Mouse (Mus musculus): ENCODE data around the gene Cdkn2aip. TPM values are rescaled to one million over a fixed set of nuclear protein-coding genes. Genes with fewer than 3 reads are reported as not detected.

The Cdkn2aip gene
- polyA plus RNA-seq, 1 experiment, result 4.0 TPM

DNA sequence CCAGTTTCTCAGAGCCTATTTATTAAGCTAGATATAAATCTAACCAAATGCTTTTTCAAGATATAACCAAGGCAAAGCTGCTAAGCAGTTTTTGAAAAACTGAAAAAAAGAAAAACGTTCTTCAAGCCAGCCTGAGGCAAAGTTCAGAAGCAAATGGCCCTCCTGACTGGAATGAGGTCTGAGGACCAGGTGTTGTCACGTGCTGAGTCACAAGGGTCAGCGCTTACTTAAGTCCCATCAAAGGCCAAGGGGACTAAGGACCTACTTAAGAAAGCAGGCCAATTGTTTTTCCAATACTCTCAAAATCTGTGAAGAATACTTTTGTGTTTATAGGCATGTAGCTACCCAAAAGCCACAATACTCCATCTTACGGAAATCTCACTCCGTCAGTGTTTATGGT is 50.5 kb downstream of the Cdkn2aip start:
- WGBS, result 92% methylated on average over 5 of the region's 5 CpGs
- Histone ChIP-seq H3K4me3 (replicated peaks; ENCODE audit: control insufficient read depth, low read depth, low read length) (no peak overlapping the region), H3K27ac (ENCODE audit: control insufficient read depth, insufficient read depth, low read depth, low read length, poor library complexity) (no peak overlapping the region), H3K4me1 (ENCODE audit: control insufficient read depth, insufficient read depth, low read length) (no peaks in the 10 kb centered on the region)
- TF ChIP-seq CTCF (IDR thresholded peaks at IDR 0.05; ENCODE audit: control insufficient read depth, insufficient read depth, low read length) (no peak), POLR2A (IDR thresholded peaks at IDR 0.05; ENCODE audit: borderline replicate concordance, control insufficient read depth, low read depth, low read length) (no peak)

DNA sequence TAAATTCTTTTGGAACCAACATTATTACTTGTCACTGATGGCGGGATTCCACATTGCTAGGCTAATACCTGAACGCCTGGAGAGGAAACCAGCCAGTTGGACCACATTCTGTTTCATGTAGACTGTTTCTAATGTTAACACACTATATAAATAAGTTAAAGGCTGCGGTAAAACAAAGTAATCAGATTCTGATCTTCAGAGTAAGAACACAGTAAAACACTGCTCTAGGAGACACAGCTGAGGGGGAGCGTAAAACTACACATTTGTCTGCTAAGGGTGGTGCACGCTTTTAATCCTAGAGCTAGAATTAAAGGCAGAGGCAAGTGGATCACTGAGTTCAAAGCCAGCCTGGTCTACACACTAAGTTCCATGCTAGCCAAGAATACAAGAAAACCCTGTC is 51.0 kb downstream of the Cdkn2aip start:
- 96% methylated on average over 5 of the region's 5 CpGs for WGBS
- H3K4me1 ChIP-seq (ENCODE audit: control insufficient read depth, insufficient read depth, low read length), result no peaks in the 10 kb centered on the region
- TF ChIP-seq CTCF (IDR thresholded peaks at IDR 0.05; ENCODE audit: control insufficient read depth, insufficient read depth, low read length) (no peak), POLR2A (IDR thresholded peaks at IDR 0.05; ENCODE audit: borderline replicate concordance, control insufficient read depth, low read depth, low read length) (no peak)
- H3K4me3 ChIP-seq (replicated peaks; ENCODE audit: control insufficient read depth, low read depth, low read length), result no peak overlapping the region
- H3K27ac ChIP-seq (ENCODE audit: control insufficient read depth, insufficient read depth, low read depth, low read length, poor library complexity), result no peak overlapping the region

DNA sequence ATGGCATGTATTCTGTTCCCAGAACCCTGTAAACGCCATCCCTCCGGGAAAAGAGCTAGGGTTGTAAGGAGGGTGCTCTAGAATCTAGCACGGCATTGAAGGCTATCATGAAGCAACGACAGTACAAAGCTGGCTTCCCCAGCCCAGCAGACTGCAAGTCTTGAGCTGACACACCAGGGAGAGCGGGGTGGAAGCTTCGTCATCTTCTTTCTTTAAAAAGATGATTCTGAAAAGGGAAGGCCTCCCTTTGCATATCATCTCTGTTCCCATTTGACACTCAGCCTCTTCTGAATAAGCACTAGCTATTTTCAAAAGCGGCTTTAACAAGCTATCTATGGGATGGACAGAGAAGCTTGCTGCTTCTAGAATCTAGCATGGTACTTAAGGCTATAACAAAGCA is 53.3 kb downstream of the Cdkn2aip start:
- Histone ChIP-seq H3K4me1 (ENCODE audit: control insufficient read depth, insufficient read depth, low read length) (no peaks in the 10 kb centered on the region), H3K4me3 (replicated peaks; ENCODE audit: control insufficient read depth, low read depth, low read length) (no peak overlapping the region), H3K27ac (ENCODE audit: control insufficient read depth, insufficient read depth, low read depth, low read length, poor library complexity) (no peak overlapping the region)
- TF ChIP-seq POLR2A (IDR thresholded peaks at IDR 0.05; ENCODE audit: borderline replicate concordance, control insufficient read depth, low read depth, low read length), result no peak
- TF ChIP-seq CTCF (IDR thresholded peaks at IDR 0.05; ENCODE audit: control insufficient read depth, insufficient read depth, low read length), result no peak
- WGBS, result 88% methylated on average over 7 of the region's 7 CpGs

DNA sequence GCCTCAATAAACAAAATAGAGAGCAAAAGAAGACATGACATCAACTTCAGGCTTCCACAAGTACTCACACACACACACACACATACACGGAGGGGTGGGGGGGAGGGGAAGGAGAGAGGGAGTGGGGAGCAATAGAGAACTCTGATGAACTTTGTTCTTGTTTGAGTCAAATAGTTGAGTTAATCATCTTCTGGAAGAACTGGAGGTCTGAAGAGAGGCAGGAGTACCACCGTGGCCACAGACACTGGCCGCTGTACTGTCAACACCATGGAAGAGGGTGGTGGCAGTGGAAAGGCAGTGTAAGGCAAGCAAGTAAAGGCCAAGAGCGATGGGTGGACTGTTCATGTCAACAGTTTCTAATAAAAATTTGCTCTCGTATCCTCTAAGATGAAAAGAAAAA is 54.3 kb downstream of the Cdkn2aip start:
- TF ChIP-seq CTCF (IDR thresholded peaks at IDR 0.05; ENCODE audit: control insufficient read depth, insufficient read depth, low read length) (no peak), POLR2A (IDR thresholded peaks at IDR 0.05; ENCODE audit: borderline replicate concordance, control insufficient read depth, low read depth, low read length) (no peak)
- H3K27ac ChIP-seq (ENCODE audit: control insufficient read depth, insufficient read depth, low read depth, low read length, poor library complexity), result no peak overlapping the region
- WGBS, result 87% methylated on average over 5 of the region's 5 CpGs
- H3K4me3 ChIP-seq (replicated peaks; ENCODE audit: control insufficient read depth, low read depth, low read length), result no peak overlapping the region
- no peaks in the 10 kb centered on the region for H3K4me1 ChIP-seq (ENCODE audit: control insufficient read depth, insufficient read depth, low read length)

Other genes with a start within 250 kb of the Cdkn2aip start
- gene Trappc11, start 180.5 kb downstream of the Cdkn2aip start, polyA plus RNA-seq (2011; ENCODE audit: insufficient read depth, insufficient read length, low replicate concordance, missing spikeins), result 4.9 and 10.5 TPM in 2 replicates
- 6.1 and 9.5 TPM in 2 replicates for gene Rwdd4a, start 180.3 kb downstream of the Cdkn2aip start, polyA plus RNA-seq (2011; ENCODE audit: insufficient read depth, insufficient read length, low replicate concordance, missing spikeins)
- gene Ing2, start 38.4 kb downstream of the Cdkn2aip start, polyA plus RNA-seq (2011; ENCODE audit: insufficient read depth, insufficient read length, low replicate concordance, missing spikeins), result 31.1 and 31.8 TPM in 2 replicates
- not detected in 2 replicates for gene Cldn24, start 108.2 kb upstream of the Cdkn2aip start, polyA plus RNA-seq (2011; ENCODE audit: insufficient read depth, insufficient read length, low replicate concordance, missing spikeins)
- not detected in 2 replicates for gene Cldn22, start 110.5 kb upstream of the Cdkn2aip start, polyA plus RNA-seq (2011; ENCODE audit: insufficient read depth, insufficient read length, low replicate concordance, missing spikeins)